Mouse (Mus musculus): Measurements from ENCODE around the gene Bloc1s4. TPM values are rescaled to one million over a fixed set of nuclear protein-coding genes. Genes with fewer than 3 reads are reported as not detected.

The Bloc1s4 gene
- total RNA-seq, 1 experiment: 19.1 TPM

DNA sequence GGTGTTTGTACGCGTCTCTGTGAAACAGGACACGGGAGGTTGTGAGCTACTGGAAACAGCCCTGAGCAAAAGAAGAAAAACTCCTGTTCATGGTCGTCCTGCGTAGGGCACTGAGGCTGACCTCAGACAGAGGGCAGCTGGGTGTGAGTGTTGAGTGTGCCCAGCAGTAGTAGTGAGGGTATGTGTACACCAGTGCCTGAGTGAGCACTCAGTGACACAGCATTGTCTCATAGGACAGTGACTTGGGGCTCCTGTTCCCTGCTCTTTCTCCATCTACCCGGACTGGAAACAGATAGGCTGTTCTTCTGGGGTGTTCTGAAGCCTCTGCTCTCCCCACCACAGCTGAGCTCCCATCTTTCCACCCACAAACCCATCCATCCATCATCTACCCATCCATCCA is 13.3 kb downstream of the Bloc1s4 start:
- Histone ChIP-seq H3K4me3 (ENCODE audit: insufficient read depth in 1 of 2, low read depth in 1 of 2, low read length in 2 of 2, poor library complexity in 1 of 2, severe bottlenecking in 1 of 2) (no peak overlapping the region), H3K9ac (ENCODE audit: insufficient read depth, low read depth, low read length, poor library complexity, severe bottlenecking) (no peak overlapping the region), H3K27ac (ENCODE audit: insufficient read depth, low read depth, low read length, poor library complexity, severe bottlenecking) (no peak overlapping the region), H3K9me3 (ENCODE audit: control insufficient read depth, insufficient read depth, low read depth, low read length) (no peaks in the 10 kb centered on the region), H3K4me1 (ENCODE audit: control insufficient read depth in 2 of 2, insufficient read depth in 2 of 2, low read length in 2 of 2, poor library complexity in 1 of 2) (peaks cover 0 to 8% of the 10 kb centered on the region in 2 experiments; a peak in 1 of 4 replicates), H3K36me3 (ENCODE audit: control insufficient read depth, insufficient read depth, low read length, poor library complexity, severe bottlenecking) (no peaks in the 10 kb centered on the region)
- no peak for TF ChIP-seq ZC3H11A (IDR thresholded peaks at IDR 0.05; ENCODE audit: borderline replicate concordance, low read depth, low read length)
- no peak for TF ChIP-seq CHD2 (IDR thresholded peaks at IDR 0.05; ENCODE audit: low read depth, low read length)
- no peak for TF ChIP-seq MAFK (IDR thresholded peaks at IDR 0.05; ENCODE audit: insufficient read depth, low read depth, low read length)
- no peak for TF ChIP-seq ZNF384 (IDR thresholded peaks at IDR 0.05; ENCODE audit: low read depth, low read length)
- TF ChIP-seq HCFC1 (IDR thresholded peaks at IDR 0.05; ENCODE audit: borderline replicate concordance, insufficient read depth, low read length): no peak
- no peak for DNase-seq (ENCODE audit: low read depth, low spot score)
- in situ Hi-C loops (cut with MboI; ENCODE audit: low sequenced_read_pairs in 2 of 2, unreplicated experiment in 2 of 2): no loop called here

- in situ Hi-C loops (cut with MboI; ENCODE audit: low sequenced_read_pairs in 2 of 2, unreplicated experiment in 2 of 2): no loop called here
- no peak for DNase-seq (ENCODE audit: low read depth, low spot score)
- no peak for TF ChIP-seq ZC3H11A (IDR thresholded peaks at IDR 0.05; ENCODE audit: borderline replicate concordance, low read depth, low read length)
- no peak for TF ChIP-seq MAFK (IDR thresholded peaks at IDR 0.05; ENCODE audit: insufficient read depth, low read depth, low read length)
- no peak for TF ChIP-seq CHD2 (IDR thresholded peaks at IDR 0.05; ENCODE audit: low read depth, low read length)
- no peak for TF ChIP-seq ZNF384 (IDR thresholded peaks at IDR 0.05; ENCODE audit: low read depth, low read length)
- TF ChIP-seq HCFC1 (IDR thresholded peaks at IDR 0.05; ENCODE audit: borderline replicate concordance, insufficient read depth, low read length): no peak
These were observed 15.0 kb downstream of the Bloc1s4 start for GRCm38 (mm10) chr5:36733405-36733804.

DNA sequence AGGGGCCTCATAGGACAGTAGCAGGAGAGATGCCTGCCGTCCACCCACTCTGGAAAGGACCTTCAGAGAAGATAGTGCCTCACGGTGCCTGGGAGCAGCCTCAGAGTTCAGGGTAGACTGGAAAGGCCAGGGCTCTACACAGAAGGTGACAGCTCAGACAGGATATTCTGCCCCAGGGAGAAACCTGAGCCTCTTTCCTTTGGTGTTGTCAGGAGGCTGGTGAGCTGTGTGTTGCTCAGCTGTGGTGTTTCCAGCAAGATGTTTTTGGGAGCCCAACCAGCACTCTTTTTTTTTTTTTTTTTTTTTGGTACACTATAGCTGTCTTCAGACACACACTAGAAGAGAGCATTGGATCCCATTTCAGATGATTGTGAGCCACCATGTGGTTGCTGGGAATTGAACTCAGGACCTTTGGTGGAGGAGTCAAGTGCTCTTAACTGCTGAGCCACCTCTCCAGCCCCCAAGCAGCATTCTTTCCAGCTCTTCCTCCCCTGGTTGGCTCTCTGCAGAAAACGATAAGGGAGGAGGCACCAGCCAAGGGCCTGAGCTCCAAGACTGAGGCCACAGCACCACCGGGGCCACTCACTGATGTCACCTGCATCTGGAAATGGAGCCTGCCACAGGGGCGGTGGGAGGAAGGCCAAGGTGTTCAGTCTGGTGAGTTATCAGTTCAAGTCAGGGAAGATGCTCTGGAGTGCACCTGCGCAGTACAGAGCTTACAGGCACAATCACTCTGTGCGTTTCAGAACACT is 16.4 kb downstream of the Bloc1s4 start:
- TF ChIP-seq ZNF384 (IDR thresholded peaks at IDR 0.05; ENCODE audit: low read depth, low read length) (no peak), CHD2 (IDR thresholded peaks at IDR 0.05; ENCODE audit: low read depth, low read length) (no peak), ZC3H11A (IDR thresholded peaks at IDR 0.05; ENCODE audit: borderline replicate concordance, low read depth, low read length) (no peak), HCFC1 (IDR thresholded peaks at IDR 0.05; ENCODE audit: borderline replicate concordance, insufficient read depth, low read length) (no peak), MAFK (IDR thresholded peaks at IDR 0.05; ENCODE audit: insufficient read depth, low read depth, low read length) (no peak)
- peaks cover 0 to under 1% of the 10 kb centered on the region in 2 experiments; a peak in 1 of 4 replicates for H3K4me1 ChIP-seq (ENCODE audit: control insufficient read depth in 2 of 2, insufficient read depth in 2 of 2, low read length in 2 of 2, poor library complexity in 1 of 2)
- no peak overlapping the region for H3K4me3 ChIP-seq (ENCODE audit: insufficient read depth in 1 of 2, low read depth in 1 of 2, low read length in 2 of 2, poor library complexity in 1 of 2, severe bottlenecking in 1 of 2)
- no peaks in the 10 kb centered on the region for H3K36me3 ChIP-seq (ENCODE audit: control insufficient read depth, insufficient read depth, low read length, poor library complexity, severe bottlenecking)
- no peak overlapping the region for H3K9ac ChIP-seq (ENCODE audit: insufficient read depth, low read depth, low read length, poor library complexity, severe bottlenecking)
- H3K27ac ChIP-seq (ENCODE audit: insufficient read depth, low read depth, low read length, poor library complexity, severe bottlenecking): no peak overlapping the region
- H3K9me3 ChIP-seq (ENCODE audit: control insufficient read depth, insufficient read depth, low read depth, low read length): no peaks in the 10 kb centered on the region
- in situ Hi-C loops (cut with MboI; ENCODE audit: low sequenced_read_pairs in 2 of 2, unreplicated experiment in 2 of 2): no loop called here
- no peak for DNase-seq (ENCODE audit: low read depth, low spot score)

More at GRCm38 (mm10) chr5:36733405-36733804, 15.0 kb downstream of the Bloc1s4 start:
- H3K4me3 ChIP-seq (ENCODE audit: insufficient read depth in 1 of 2, low read depth in 1 of 2, low read length in 2 of 2, poor library complexity in 1 of 2, severe bottlenecking in 1 of 2): no peak overlapping the region
- H3K27ac ChIP-seq (ENCODE audit: insufficient read depth, low read depth, low read length, poor library complexity, severe bottlenecking): no peak overlapping the region
- peaks cover 0 to 8% of the 10 kb centered on the region in 2 experiments; a peak in 1 of 4 replicates for H3K4me1 ChIP-seq (ENCODE audit: control insufficient read depth in 2 of 2, insufficient read depth in 2 of 2, low read length in 2 of 2, poor library complexity in 1 of 2)
- no peaks in the 10 kb centered on the region for H3K36me3 ChIP-seq (ENCODE audit: control insufficient read depth, insufficient read depth, low read length, poor library complexity, severe bottlenecking)
- H3K9me3 ChIP-seq (ENCODE audit: control insufficient read depth, insufficient read depth, low read depth, low read length): no peaks in the 10 kb centered on the region
- H3K9ac ChIP-seq (ENCODE audit: insufficient read depth, low read depth, low read length, poor library complexity, severe bottlenecking): no peak overlapping the region

DNA sequence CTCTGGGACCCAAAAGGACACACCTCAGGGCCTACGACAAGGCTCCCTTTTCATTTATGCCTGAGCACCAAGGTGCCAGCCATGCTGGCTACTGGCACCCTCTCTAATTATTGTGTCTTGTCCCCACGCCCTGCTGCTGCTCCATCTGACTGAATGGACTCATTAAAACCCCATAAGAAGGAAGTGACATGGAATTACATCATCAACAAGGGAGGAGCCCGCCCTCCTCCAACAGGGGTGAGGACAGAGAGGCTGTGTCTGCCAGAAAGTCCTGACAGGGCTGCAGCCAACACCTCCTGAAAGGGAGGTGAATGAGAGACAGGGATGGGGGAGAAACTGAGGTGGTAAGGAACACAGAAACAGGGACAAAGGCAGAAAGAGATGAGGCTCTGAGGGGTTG is 17.8 kb downstream of the Bloc1s4 start:
- no peaks in the 10 kb centered on the region for H3K4me1 ChIP-seq (ENCODE audit: control insufficient read depth in 2 of 2, insufficient read depth in 2 of 2, low read length in 2 of 2, poor library complexity in 1 of 2)
- DNase-seq (ENCODE audit: low read depth, low spot score): no peak
- no peak overlapping the region for H3K27ac ChIP-seq (ENCODE audit: insufficient read depth, low read depth, low read length, poor library complexity, severe bottlenecking)
- no peaks in the 10 kb centered on the region for H3K9me3 ChIP-seq (ENCODE audit: control insufficient read depth, insufficient read depth, low read depth, low read length)
- H3K4me3 ChIP-seq (ENCODE audit: insufficient read depth in 1 of 2, low read depth in 1 of 2, low read length in 2 of 2, poor library complexity in 1 of 2, severe bottlenecking in 1 of 2): no peak overlapping the region
- no peak overlapping the region for H3K9ac ChIP-seq (ENCODE audit: insufficient read depth, low read depth, low read length, poor library complexity, severe bottlenecking)
- no peak for TF ChIP-seq CHD2 (IDR thresholded peaks at IDR 0.05; ENCODE audit: low read depth, low read length)
- TF ChIP-seq ZNF384 (IDR thresholded peaks at IDR 0.05; ENCODE audit: low read depth, low read length): no peak
- TF ChIP-seq MAFK (IDR thresholded peaks at IDR 0.05; ENCODE audit: insufficient read depth, low read depth, low read length): no peak
- no peak for TF ChIP-seq ZC3H11A (IDR thresholded peaks at IDR 0.05; ENCODE audit: borderline replicate concordance, low read depth, low read length)
- no peak for TF ChIP-seq HCFC1 (IDR thresholded peaks at IDR 0.05; ENCODE audit: borderline replicate concordance, insufficient read depth, low read length)
- H3K36me3 ChIP-seq (ENCODE audit: control insufficient read depth, insufficient read depth, low read length, poor library complexity, severe bottlenecking): no peaks in the 10 kb centered on the region
- in situ Hi-C loops (cut with MboI; ENCODE audit: low sequenced_read_pairs in 2 of 2, unreplicated experiment in 2 of 2): no loop called here

Measured in ES-E14 (cell line).